Mouse (Mus musculus) midbrain, embryonic 14.5 days (tissue): ENCODE measurements at regions not wholly inside any gene's neighbourhood (a gene's known extent, or its start where the extent isn't known, plus 50 kb on each side); places are given as distances from the start of the nearest gene placed in this dataset.
A peak's percentile ranks its signal among the peaks of the same experiment; 100 is the strongest.

Source experiments
- ATAC-seq: fragments of 200-750 bp; cut with Nextera tagmentation; 2 replicates; pipeline ENCODE4 v1.8.0; 2017; ENCODE audit warnings: moderate number of reproducible peaks, moderate library complexity; ENCODE audit not compliant: low FRiP score, low TSS enrichment
- DNase-seq: peaks from one replicate; pipeline ENCODE4 v3.0.0-alpha.2; 2015
- H3K27ac ChIP-seq: fragments of 300-500 bp; sonication (generic); replicated peaks from 2 replicates; pipeline ENCODE4 v1.5.1; 2014; ENCODE audit warnings: mild to moderate bottlenecking, low read depth, low read length, moderate library complexity
- H3K27me3 ChIP-seq: fragments of 300-500 bp; sonication (generic); 2 replicates; pipeline ENCODE4 v1.6.1; 2014; ENCODE audit warnings: low read length, control low read depth, mixed read lengths; ENCODE audit not compliant: control insufficient read depth, insufficient read depth
- H3K36me3 ChIP-seq: fragments of 300-500 bp; sonication (generic); 2 replicates; pipeline ENCODE4 v1.6.1; 2014; ENCODE audit warnings: low read length, control low read depth; ENCODE audit not compliant: control insufficient read depth, insufficient read depth
- H3K4me1 ChIP-seq: fragments of 300-500 bp; sonication (generic); 2 replicates; pipeline ENCODE4 v1.6.1; 2014; ENCODE audit warnings: mild to moderate bottlenecking, antibody characterized with exemption, low read length, control low read depth; ENCODE audit not compliant: control insufficient read depth, insufficient read depth
- H3K4me2 ChIP-seq: fragments of 300-500 bp; sonication (generic); 2 replicates; pipeline ENCODE4 v1.6.1; 2014; ENCODE audit warnings: mild to moderate bottlenecking, low read length, moderate library complexity
- H3K4me3 ChIP-seq: fragments of 300-500 bp; sonication (generic); replicated peaks from 2 replicates; pipeline ENCODE4 v1.5.1; 2014; ENCODE audit warnings: low read depth, low read length
- H3K9ac ChIP-seq: fragments of 300-500 bp; sonication (generic); replicated peaks from 2 replicates; pipeline ENCODE4 v1.6.1; 2014; ENCODE audit warnings: mild to moderate bottlenecking, low read length, moderate library complexity
- H3K9me3 ChIP-seq: fragments of 300-500 bp; sonication (generic); 2 replicates; pipeline ENCODE4 v1.6.1; 2016; ENCODE audit warnings: low read length, control low read depth, mixed read lengths; ENCODE audit not compliant: control insufficient read depth
- WGBS: fragments of 180-500 bp; shearing (Covaris S2); extraction: QIAGEN DNeasy Blood & Tissue Kit; methylation state at CpG from one replicate; pipeline ENCODE4 v1.1.7; 2014; 5-methylcytosine and 5-hydroxymethylcytosine counted together

DNA sequence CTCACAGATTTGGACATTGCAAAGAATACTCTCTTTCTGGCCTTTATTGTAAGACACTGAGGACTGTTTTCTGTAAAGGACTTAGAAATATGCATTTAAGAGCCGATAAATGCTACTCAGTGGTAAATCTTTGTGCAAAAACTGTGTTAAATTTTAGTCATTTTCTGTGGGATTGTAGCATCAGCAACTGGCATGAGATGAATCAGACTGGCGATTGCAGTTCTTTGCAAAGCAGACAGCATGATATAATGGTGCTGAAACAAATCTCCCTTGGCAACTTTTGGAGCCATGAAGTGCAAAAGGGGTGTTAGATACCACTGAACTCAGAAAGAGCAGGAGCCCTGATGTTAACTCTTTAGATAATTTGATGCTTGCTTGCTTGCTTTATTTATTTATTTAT lies 565.0 kb downstream of the Hsfy2 start:
- Histone ChIP-seq H3K27me3 (no peaks in the 10 kb centered on the region), H3K36me3 (no peaks in the 10 kb centered on the region), H3K9ac (no peak overlapping the region), H3K4me2 (no peak overlapping the region), H3K4me3 (no peak overlapping the region), H3K4me1 (no peaks in the 10 kb centered on the region), H3K9me3 (no peaks in the 10 kb centered on the region), H3K27ac (no peak overlapping the region)
- ATAC-seq (no peak), DNase-seq (peak; percentile 3)
- WGBS, result 87% methylated on average over 2 of the region's 2 CpGs

DNA sequence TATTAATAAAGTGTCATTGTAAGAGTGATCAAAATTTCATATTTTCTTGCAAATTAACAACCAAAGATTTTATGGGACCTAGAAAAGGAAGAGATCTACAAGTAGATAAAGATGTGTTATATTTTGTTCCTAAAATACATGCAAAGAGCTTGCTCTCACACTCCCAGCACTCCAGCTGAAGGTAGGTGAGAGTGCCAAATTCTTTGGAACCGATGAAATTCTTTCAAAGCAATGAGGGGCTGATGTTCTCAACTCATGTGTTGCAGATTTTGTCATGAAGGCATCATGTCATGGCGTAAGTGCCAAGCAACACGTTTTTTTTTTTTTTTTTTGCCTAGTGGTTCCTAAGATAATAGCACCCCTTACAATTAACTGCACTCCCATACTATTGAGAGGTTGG lies 573.8 kb downstream of the Hsfy2 start:
- no peaks in the 10 kb centered on the region for H3K36me3 ChIP-seq
- no peaks in the 10 kb centered on the region for H3K4me1 ChIP-seq
- H3K27ac ChIP-seq, result no peak overlapping the region
- no peak overlapping the region for H3K4me3 ChIP-seq
- DNase-seq (no peak), ATAC-seq (no peak)
- H3K9ac ChIP-seq, result no peak overlapping the region
- 80% methylated on average over 3 of the region's 3 CpGs for WGBS
- no peak overlapping the region for H3K4me2 ChIP-seq
- no peaks in the 10 kb centered on the region for H3K9me3 ChIP-seq
- no peaks in the 10 kb centered on the region for H3K27me3 ChIP-seq
